Comparison of ENCODE assay signal across 8 mouse cellular contexts in the genomic region with DNA sequence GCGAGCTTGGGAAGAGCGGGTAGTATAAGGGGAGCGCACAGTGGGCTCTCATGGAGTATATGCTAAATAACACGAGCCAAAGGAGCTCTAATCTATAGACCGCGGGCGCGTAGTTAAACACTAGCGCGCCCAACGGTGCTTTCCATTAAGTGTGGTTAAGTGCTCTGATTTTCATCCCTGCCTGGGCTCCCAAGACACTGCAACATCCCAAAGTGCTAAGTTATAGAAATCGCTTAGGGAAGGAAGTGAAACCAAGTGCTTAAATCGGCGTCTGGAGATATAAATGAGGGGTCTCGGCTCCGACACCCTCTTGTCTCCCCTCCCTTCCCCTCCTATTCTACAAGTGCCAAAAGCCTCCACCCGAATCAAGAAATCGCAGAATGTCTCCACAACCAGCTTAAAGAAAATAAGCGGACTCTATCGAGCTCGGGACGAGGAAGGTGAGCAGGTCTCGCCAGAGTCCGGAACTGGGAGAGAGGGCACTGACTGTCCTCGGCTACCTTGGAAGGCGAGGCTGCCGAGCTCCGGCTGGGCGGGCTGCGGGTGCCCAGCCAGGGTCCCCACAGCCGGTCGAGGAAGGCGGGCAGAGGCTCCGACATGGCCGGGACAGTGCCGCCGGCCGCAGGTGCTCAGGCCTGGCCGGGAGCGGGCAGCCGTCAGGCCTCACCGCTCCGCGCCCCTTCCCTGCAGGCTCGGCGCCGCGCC. TPM values are rescaled to one million over a fixed set of nuclear protein-coding genes. Genes with fewer than 3 reads are reported as not detected.
A peak's percentile ranks its signal among the peaks of the same experiment; 100 is the strongest.
DNase-seq lines count a peak whose midpoint lies in the region; ATAC-seq and TF ChIP-seq lines count a peak whose summit lies in the region.

No protein-coding gene starts in this region.

- TF ChIP-seq CTCF in lung, adult 2 months (IDR thresholded peaks at IDR 0.05; ENCODE audit: insufficient read depth, low read length), result no peak
- no peak for TF ChIP-seq CTCF in hindbrain, postnatal 0 days (IDR thresholded peaks at IDR 0.05; ENCODE audit: low read depth)

- peak overlapping the region; percentile 47 for H3K4me2 ChIP-seq in embryonic facial prominence, embryonic 11.5 days (ENCODE audit: low read depth, low read length)
- peak overlapping the region; percentile 91 for H3K4me2 ChIP-seq in hindbrain, postnatal 0 days (ENCODE audit: low read depth, low read length)

- WGBS in lung, adult 2 months, result under 1% methylated on average over 45 of the region's 48 CpGs
- WGBS in embryonic facial prominence, embryonic 11.5 days, result under 1% methylated on average over 39 of the region's 48 CpGs
- WGBS in hindbrain, postnatal 0 days, result under 1% methylated on average over 45 of the region's 48 CpGs
- 1% methylated on average over 48 of the region's 48 CpGs for WGBS in macrophage (ENCODE audit: missing documents)

- H3K79me2 ChIP-seq in macrophage (ENCODE audit: inconsistent target), result peaks cover 52% of the 10 kb centered on the region

- no peaks in the 10 kb centered on the region for H3K27me3 ChIP-seq in embryonic facial prominence, embryonic 11.5 days (ENCODE audit: control insufficient read depth, insufficient read depth, low read length)
- no peaks in the 10 kb centered on the region for H3K27me3 ChIP-seq in hindbrain, postnatal 0 days (ENCODE audit: insufficient read depth, low read length)

- peak overlapping the region; percentile 78 for H3K9ac ChIP-seq in embryonic facial prominence, embryonic 11.5 days (replicated peaks; ENCODE audit: low read length)
- H3K9ac ChIP-seq in hindbrain, postnatal 0 days (replicated peaks; ENCODE audit: low read length), result peak overlapping the region; percentile 81

- peak overlapping the region; percentile 91 for H3K4me3 ChIP-seq in lung, adult 2 months (replicated peaks; ENCODE audit: extremely low read depth, low read depth, low read length)
- peak overlapping the region; percentile 97 for H3K4me3 ChIP-seq in embryonic facial prominence, embryonic 11.5 days (ENCODE audit: low read depth, low read length)
- peak overlapping the region; percentile 87 for H3K4me3 ChIP-seq in hindbrain, postnatal 0 days (ENCODE audit: low read length)
- peak overlapping the region; percentile 82 for H3K4me3 ChIP-seq in macrophage (ENCODE audit: inconsistent target)

- no peaks in the 10 kb centered on the region for H3K9me3 ChIP-seq in embryonic facial prominence, embryonic 11.5 days (replicated peaks; ENCODE audit: control insufficient read depth, low read length)
- no peaks in the 10 kb centered on the region for H3K9me3 ChIP-seq in hindbrain, postnatal 0 days (ENCODE audit: low read length)

- no peaks in the 10 kb centered on the region for H3K36me3 ChIP-seq in embryonic facial prominence, embryonic 11.5 days (replicated peaks; ENCODE audit: control insufficient read depth, insufficient read depth, low read depth, low read length)
- H3K36me3 ChIP-seq in hindbrain, postnatal 0 days (ENCODE audit: insufficient read depth, low read length), result no peaks in the 10 kb centered on the region
- no peaks in the 10 kb centered on the region for H3K36me3 ChIP-seq in macrophage (ENCODE audit: inconsistent target)

- no peak for DNase-seq in lung, adult 2 months
- DNase-seq in lung, postnatal 4 days, result no peak
- DNase-seq in Muller cell, postnatal 12 days (ENCODE audit: inconsistent ontology term), result peak; percentile 69
- DNase-seq in embryonic facial prominence, embryonic 11.5 days (ENCODE audit: low spot score), result peak; percentile 31
- peak; percentile 32 for DNase-seq in hindbrain, postnatal 0 days (ENCODE audit: low spot score)
- DNase-seq in T-cell, adult 2 months (ENCODE audit: low spot score), result no peak
- no peak for DNase-seq in adrenal gland, postnatal 25 days

- H3K4me1 ChIP-seq in lung, adult 2 months (ENCODE audit: control insufficient read depth, insufficient read depth, low read length), result peaks cover 10% of the 10 kb centered on the region
- peaks cover 2% of the 10 kb centered on the region; the same call in 1 of the 2 replicates for H3K4me1 ChIP-seq in embryonic facial prominence, embryonic 11.5 days (ENCODE audit: control insufficient read depth, insufficient read depth, low read length)
- H3K4me1 ChIP-seq in hindbrain, postnatal 0 days (ENCODE audit: insufficient read depth, low read length), result 0 out of 2 replicates have a peak, but pooled peaks cover 5% of the 10 kb centered on the region

- peak overlapping the region; percentile 47; the same call in 1 of the 2 replicates for H3K27ac ChIP-seq in embryonic facial prominence, embryonic 11.5 days (replicated peaks; ENCODE audit: low read depth, low read length)
- H3K27ac ChIP-seq in hindbrain, postnatal 0 days, result peak overlapping the region; percentile 81
- H3K27ac ChIP-seq in macrophage, result peak overlapping the region; percentile 86

- TF ChIP-seq POLR2A in lung, adult 2 months (IDR thresholded peaks at IDR 0.05; ENCODE audit: borderline replicate concordance, extremely low read depth, low read depth, low read length), result no peak

- peak; percentile 85 for ATAC-seq in embryonic facial prominence, embryonic 11.5 days (replicated peaks; ENCODE audit: insufficient number of reproducible peaks, low FRiP score, low TSS enrichment, low read depth)
- ATAC-seq in hindbrain, postnatal 0 days, result peak; percentile 78

RNA-seq across cellular contexts. Expression of gene Vps26a, which starts 0.6 kb away (rescaled TPM):
- 7.7 and 13.9 TPM in 2 replicates for polyA plus RNA-seq in lung, adult 2 months (2012; rRNA removed)
- 95.0 and 101 TPM in 2 replicates for polyA plus RNA-seq in embryonic facial prominence, embryonic 11.5 days (2014; fragmentation: Nextera tagmentation; extraction: Ambion mirVana)
- total RNA-seq in hindbrain, postnatal 0 days (2014; rRNA removed), result 21.6 and 21.8 TPM in 2 replicates
- 45.7 and 52.4 TPM in 2 replicates for polyA plus RNA-seq in hindbrain, postnatal 0 days (2015; fragmentation: Nextera tagmentation; extraction: Ambion mirVana)
- total RNA-seq in macrophage (2018; cell fraction: chromatin; rRNA removed), result 10 to 100 TPM; 39.3 to 71.1 (median 57.3) TPM
- total RNA-seq in macrophage (2018; cell fraction: cytosol; rRNA removed), result 100 to 1,000 TPM; 161 to 207 (median 187) TPM
- 100 to 1,000 TPM in 11 of 26 experiments, 10 to 100 TPM in 15; 61.6 to 159 (median 95.3) TPM for total RNA-seq in macrophage (2018; cell fraction: nucleus; rRNA removed)
- polyA plus RNA-seq in macrophage (2018), result 167 to 346 TPM (median 178 TPM) in 3 replicates
- 55.0 and 55.2 TPM in 2 replicates for total RNA-seq in adrenal gland, postnatal 25 days (2021)

RNA-seq across cellular contexts. Expression of gene Supv3l1, which starts 36.5 kb away (rescaled TPM):
- polyA plus RNA-seq in lung, adult 2 months (2012; rRNA removed), result 7.6 and 11.9 TPM in 2 replicates
- 30.3 and 31.2 TPM in 2 replicates for polyA plus RNA-seq in embryonic facial prominence, embryonic 11.5 days (2014; fragmentation: Nextera tagmentation; extraction: Ambion mirVana)
- total RNA-seq in hindbrain, postnatal 0 days (2014; rRNA removed), result 24.8 and 25.8 TPM in 2 replicates
- polyA plus RNA-seq in hindbrain, postnatal 0 days (2015; fragmentation: Nextera tagmentation; extraction: Ambion mirVana), result 15.8 and 16.7 TPM in 2 replicates
- total RNA-seq in macrophage (2018; cell fraction: chromatin; rRNA removed), result 10 to 100 TPM; 19.7 to 49.9 (median 32.0) TPM
- total RNA-seq in macrophage (2018; cell fraction: cytosol; rRNA removed), result 10 to 100 TPM in 2 of 26 experiments, 1 to 10 TPM in 24; 6.7 to 11.5 (median 8.5) TPM
- total RNA-seq in macrophage (2018; cell fraction: nucleus; rRNA removed), result 10 to 100 TPM; 14.5 to 41.4 (median 26.0) TPM
- 9.8 to 13.0 TPM (median 12.9 TPM) in 3 replicates for polyA plus RNA-seq in macrophage (2018)
- total RNA-seq in adrenal gland, postnatal 25 days (2021), result 37.7 and 37.9 TPM in 2 replicates

RNA-seq across cellular contexts. Expression of gene 4930507D05Rik, which starts 36.7 kb away (rescaled TPM):
- polyA plus RNA-seq in lung, adult 2 months (2012; rRNA removed), result 0.09 TPM in 1 of 2 replicates, not detected in the other
- 0.89 and 1.2 TPM in 2 replicates for polyA plus RNA-seq in embryonic facial prominence, embryonic 11.5 days (2014; fragmentation: Nextera tagmentation; extraction: Ambion mirVana)
- total RNA-seq in hindbrain, postnatal 0 days (2014; rRNA removed), result 1.9 and 2.4 TPM in 2 replicates
- 1.0 and 1.5 TPM in 2 replicates for polyA plus RNA-seq in hindbrain, postnatal 0 days (2015; fragmentation: Nextera tagmentation; extraction: Ambion mirVana)
- total RNA-seq in macrophage (2018; cell fraction: chromatin; rRNA removed), result not detected
- total RNA-seq in macrophage (2018; cell fraction: cytosol; rRNA removed), result under 1 TPM in 8 of 26 experiments, not detected in 18; 0.05 to 0.14 (median 0.10) TPM
- under 1 TPM in 2 of 26 experiments, not detected in 24; 0.24 to 0.48 TPM for total RNA-seq in macrophage (2018; cell fraction: nucleus; rRNA removed)
- 0.26 TPM in 1 of 3 replicates, not detected in the others for polyA plus RNA-seq in macrophage (2018)
- total RNA-seq in adrenal gland, postnatal 25 days (2021), result 0.46 TPM in 1 of 2 replicates, not detected in the other

RNA-seq across cellular contexts. Expression of gene Srgn, which starts 41.2 kb away (rescaled TPM):
- 48.6 and 82.7 TPM in 2 replicates for polyA plus RNA-seq in lung, adult 2 months (2012; rRNA removed)
- 4.1 and 6.9 TPM in 2 replicates for polyA plus RNA-seq in embryonic facial prominence, embryonic 11.5 days (2014; fragmentation: Nextera tagmentation; extraction: Ambion mirVana)
- total RNA-seq in hindbrain, postnatal 0 days (2014; rRNA removed), result 6.5 and 7.4 TPM in 2 replicates
- polyA plus RNA-seq in hindbrain, postnatal 0 days (2015; fragmentation: Nextera tagmentation; extraction: Ambion mirVana), result 20.8 and 22.0 TPM in 2 replicates
- 100 to 1,000 TPM in 9 of 26 experiments, 10 to 100 TPM in 12, 1 to 10 TPM in 5; 5.0 to 374 (median 54.9) TPM for total RNA-seq in macrophage (2018; cell fraction: chromatin; rRNA removed)
- 1,000 to 10,000 TPM in 3 of 26 experiments, 100 to 1,000 TPM in 23; 178 to 1,433 (median 423) TPM for total RNA-seq in macrophage (2018; cell fraction: cytosol; rRNA removed)
- total RNA-seq in macrophage (2018; cell fraction: nucleus; rRNA removed), result 1,000 to 10,000 TPM in 2 of 26 experiments, 100 to 1,000 TPM in 22, 10 to 100 TPM in 2; 93.8 to 1,370 (median 265) TPM
- 240 to 438 TPM (median 289 TPM) in 3 replicates for polyA plus RNA-seq in macrophage (2018)
- 30.1 and 36.4 TPM in 2 replicates for total RNA-seq in adrenal gland, postnatal 25 days (2021)

Comparison
In these comparisons a context has a peak if more than half of its experiments do, and no peak if none do; other contexts are left out.
1. DNase-seq: peak in Muller cell, postnatal 12 days (single experiment), embryonic facial prominence, embryonic 11.5 days (single experiment) and hindbrain, postnatal 0 days (single experiment); none in lung, adult 2 months (single experiment), lung, postnatal 4 days (0 of 2), T-cell, adult 2 months (single experiment) and adrenal gland, postnatal 25 days (single experiment).
2. Peak in every context shown above with its lines, with median percentiles within 50 percentile points of each other: H3K4me3 ChIP-seq and H3K27ac ChIP-seq.